Mouse (Mus musculus): Measurements from ENCODE around the gene Tmem214.

GRCm38 (mm10) chr5:30919831-30920614 lies 52.2 kb downstream of the Tmem214 start:
- TF ChIP-seq USF1 (IDR thresholded peaks at IDR 0.05; ENCODE audit: low read depth): no peak
- no peak for TF ChIP-seq CTCF (IDR thresholded peaks at IDR 0.05; ENCODE audit: control insufficient read depth, insufficient read depth, insufficient read length)
- no peak for TF ChIP-seq MYOD1 (IDR thresholded peaks at IDR 0.05; ENCODE audit: control insufficient read depth, insufficient read length, low read depth)
- no peak for TF ChIP-seq MAX (IDR thresholded peaks at IDR 0.05)
- no peak for TF ChIP-seq FOSL1 (IDR thresholded peaks at IDR 0.05; ENCODE audit: insufficient read depth, low read length, poor library complexity, severe bottlenecking)
